Mouse (Mus musculus): ENCODE results near the gene Olfr769. TPM values are rescaled to one million over a fixed set of nuclear protein-coding genes. Genes with fewer than 3 reads are reported as not detected.
"Not testable (repeated sequence)": the region's sequence is repeated elsewhere in the genome, so short reads cannot be mapped to it uniquely, and the experiment has no call there.

Olfr769 gene
- not detected for total RNA-seq (2021)

DNA sequence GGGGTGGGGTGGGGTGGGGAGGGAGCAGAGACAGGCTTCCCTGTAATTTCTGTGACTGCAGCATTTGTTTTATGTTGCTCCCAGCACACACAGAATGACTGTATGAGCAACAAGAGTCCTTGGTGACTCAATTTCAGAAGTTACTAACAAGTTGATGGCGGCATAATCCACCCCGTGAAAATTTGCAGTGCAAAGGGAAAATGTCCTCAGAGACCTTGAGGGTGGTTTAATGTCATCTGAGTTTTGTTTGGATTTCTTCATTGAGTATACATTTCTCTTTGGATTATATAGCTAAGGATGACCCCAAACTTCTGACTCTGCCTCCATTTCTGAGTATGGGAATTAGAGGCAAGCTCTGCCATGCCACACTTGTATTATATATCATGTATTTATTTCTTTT lies at the start of gene Olfr769:
Gene Olfr769 (minus strand): TSS at position 101 of the 400 bp plus-strand sequence.
- no peak for DNase-seq (ENCODE audit: extremely low spot score in 1 of 2, low spot score in 1 of 2)

DNA sequence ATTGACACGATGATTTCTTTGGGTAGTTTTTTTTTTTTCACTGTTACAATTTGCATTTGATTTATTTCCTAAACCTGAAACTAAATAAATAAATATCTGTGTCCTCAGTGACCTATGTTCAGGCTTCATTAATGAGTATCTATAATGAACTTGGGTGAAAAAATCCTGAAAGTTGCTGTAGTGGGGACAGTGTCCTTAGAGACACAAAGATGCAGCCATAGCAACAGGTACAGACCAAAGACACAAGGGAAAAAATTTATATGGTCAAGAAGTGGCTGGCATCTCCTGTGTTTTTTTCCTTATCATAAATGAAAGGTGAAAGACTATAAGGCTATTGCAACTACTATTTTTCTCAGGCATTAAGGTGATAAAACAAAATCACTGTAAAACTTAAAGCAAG lies 47.0 kb upstream of the Olfr769 start, which contains the start of gene Olfr771:
Gene Olfr771 (minus strand): TSS at position 101 of the 400 bp plus-strand sequence.
- no peak for DNase-seq (ENCODE audit: extremely low spot score in 1 of 2, low spot score in 1 of 2)

GRCm38 (mm10) chr10:129138898-129139297 lies 21.2 kb upstream of the Olfr769 start, which contains the start of gene Olfr770:
TSS of gene Olfr770 (minus strand) at chr10:129138998.
- no peak for DNase-seq (ENCODE audit: extremely low spot score in 1 of 2, low spot score in 1 of 2)

DNA sequence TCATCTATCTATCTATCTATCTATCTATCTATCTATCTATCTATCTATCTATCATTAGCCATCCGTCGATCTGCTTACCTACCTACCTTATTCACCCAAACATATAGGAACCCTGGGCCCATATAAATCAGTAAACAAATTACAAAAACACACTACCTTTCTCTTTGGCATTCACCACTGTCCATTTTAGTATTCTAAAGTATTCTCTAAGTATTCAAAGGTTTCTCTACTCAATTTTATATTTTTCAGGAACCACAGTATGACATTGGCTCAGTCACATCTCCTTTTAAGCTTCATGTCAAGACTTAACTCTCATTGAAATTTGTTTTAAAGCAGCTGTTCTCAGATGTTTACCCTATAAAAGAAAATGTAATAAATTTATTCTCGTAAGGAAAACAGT lies 2.5 kb downstream of the Olfr769 start:
- no peak for DNase-seq (ENCODE audit: extremely low spot score in 1 of 2, low spot score in 1 of 2)

DNA sequence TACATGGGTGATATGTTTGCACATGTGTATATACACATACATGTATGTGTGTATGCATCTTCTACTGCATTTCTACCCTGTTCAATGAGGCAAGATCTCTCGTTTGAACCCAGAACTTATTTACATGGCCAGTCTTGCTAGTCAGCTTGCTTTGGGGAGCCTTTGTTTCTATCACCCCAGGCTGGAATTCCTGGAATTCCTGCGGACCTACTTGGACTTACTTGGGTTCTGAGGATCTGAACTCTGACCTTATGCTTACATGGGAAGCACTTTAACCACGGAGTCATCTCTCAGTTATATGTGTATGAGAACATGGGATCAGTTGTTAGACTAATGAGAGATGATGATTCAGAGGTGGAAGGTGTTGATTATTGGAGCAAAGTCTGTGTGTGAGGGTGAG lies 16.4 kb downstream of the Olfr769 start:
- no peak for DNase-seq (ENCODE audit: extremely low spot score in 1 of 2, low spot score in 1 of 2)

DNA sequence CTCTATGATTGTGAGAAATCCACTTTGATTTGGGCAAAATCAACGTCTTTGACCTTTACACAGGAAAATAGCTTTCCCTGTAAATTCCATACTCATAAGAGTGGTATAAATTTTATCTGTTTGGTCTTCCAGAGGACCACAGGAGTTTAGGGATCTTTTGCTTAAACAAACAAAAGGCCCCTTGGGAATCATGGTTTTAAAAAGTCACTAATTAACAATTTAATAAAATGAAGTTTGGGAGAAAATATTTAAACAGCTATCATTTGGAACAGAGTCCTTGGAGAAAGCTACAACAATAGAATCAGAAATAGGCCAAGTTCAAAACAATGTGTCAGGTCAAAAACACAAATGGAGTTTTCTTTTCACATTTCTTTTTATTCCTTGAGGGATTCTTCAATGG lies 18.4 kb downstream of the Olfr769 start, which contains the start of gene Olfr768:
Gene Olfr768 (minus strand): TSS at position 101 of the 400 bp plus-strand sequence.
- DNase-seq (ENCODE audit: extremely low spot score in 1 of 2, low spot score in 1 of 2) = no peak

GRCm38 (mm10) chr10:129082810-129083209 lies 34.9 kb downstream of the Olfr769 start, which contains the start of gene Olfr767:
TSS of gene Olfr767 (minus strand) at chr10:129082910.
- DNase-seq (ENCODE audit: extremely low spot score in 1 of 2, low spot score in 1 of 2) = not testable (repeated sequence)

GRCm38 (mm10) chr10:129068877-129069276 lies 48.8 kb downstream of the Olfr769 start, which contains the start of gene Olfr766-ps1:
TSS of gene Olfr766-ps1 (minus strand) at chr10:129068977.
- no peak for DNase-seq (ENCODE audit: extremely low spot score in 1 of 2, low spot score in 1 of 2)

Other genes starting within 250 kb of the Olfr769 start
- gene Gdf11, start 226.1 kb downstream of the Olfr769 start, total RNA-seq (2021) = 10 to 100 TPM; 20.9 to 21.4 TPM
- gene Cd63, start 216.9 kb downstream of the Olfr769 start, total RNA-seq (2021) = 10 to 100 TPM; 76.6 to 84.7 TPM
- gene Rdh5, start 195.0 kb downstream of the Olfr769 start, total RNA-seq (2021) = 1 to 10 TPM; 5.8 to 6.6 TPM
- gene Bloc1s1, start 193.8 kb downstream of the Olfr769 start, total RNA-seq (2021) = 100 to 1,000 TPM in 1 of 2 experiments, 10 to 100 TPM in 1; 86.8 to 102 TPM
- gene Itga7, start 184.0 kb downstream of the Olfr769 start, total RNA-seq (2021) = 10 to 100 TPM; 25.6 to 30.7 TPM
- gene Mettl7b, start 156.9 kb downstream of the Olfr769 start, total RNA-seq (2021) = not detected
- gene Olfr9, start 128.4 kb downstream of the Olfr769 start, total RNA-seq (2021) = not detected
- not detected for gene Olfr763, start 107.1 kb downstream of the Olfr769 start, total RNA-seq (2021)
- not detected for gene Olfr764-ps1, start 78.0 kb downstream of the Olfr769 start, total RNA-seq (2021)
- gene Olfr765, start 67.9 kb downstream of the Olfr769 start, total RNA-seq (2021) = not detected
- gene Olfr766-ps1, start 48.9 kb downstream of the Olfr769 start, total RNA-seq (2021) = not detected
- gene Olfr767, start 35.0 kb downstream of the Olfr769 start, total RNA-seq (2021) = not detected
- not detected for gene Olfr768, start 18.5 kb downstream of the Olfr769 start, total RNA-seq (2021)
- gene Olfr770, start 21.1 kb upstream of the Olfr769 start, total RNA-seq (2021) = not detected
- not detected for gene Olfr771, start 46.9 kb upstream of the Olfr769 start, total RNA-seq (2021)
- not detected for gene Olfr772, start 60.1 kb upstream of the Olfr769 start, total RNA-seq (2021)
- gene Olfr773, start 69.6 kb upstream of the Olfr769 start, total RNA-seq (2021) = not detected
- gene Olfr774, start 118.3 kb upstream of the Olfr769 start, total RNA-seq (2021) = not detected
- not detected for gene Olfr775, start 130.6 kb upstream of the Olfr769 start, total RNA-seq (2021)
- gene Olfr776, start 141.3 kb upstream of the Olfr769 start, total RNA-seq (2021) = not detected
- gene Olfr777, start 153.6 kb upstream of the Olfr769 start, total RNA-seq (2021) = not detected
- not detected for gene Olfr780, start 200.3 kb upstream of the Olfr769 start, total RNA-seq (2021)
- gene Olfr781, start 211.0 kb upstream of the Olfr769 start, total RNA-seq (2021) = not detected
- not detected for gene Olfr782, start 231.0 kb upstream of the Olfr769 start, total RNA-seq (2021)

Measured in layer of hippocampus, postnatal 25 days (tissue).